Comparison of ENCODE assay signal across 15 mouse cellular contexts in genomic region chr12:26376541-26377323, GRCm38 (mm10).
"Had no signal": no experiment of that assay in that cellular context is flagged by ENCODE, and none has a peak within 500 bp of the region (broad histone marks: within the 10 kb centered on the region; RNA-seq: fewer than 3 reads in every experiment).

No protein-coding gene starts in this region.

- H3K4me3 ChIP-seq: kidney, embryonic 15.5 days; megakaryocyte, embryonic 14.5 days had no signal

- ATAC-seq: liver, postnatal 0 days had no signal

- H3K4me1 ChIP-seq: kidney, embryonic 15.5 days had no signal

- H3K27ac ChIP-seq: kidney, embryonic 15.5 days; liver, embryonic 14.5 days; macrophage had no signal

- H3K27me3 ChIP-seq: kidney, embryonic 15.5 days; megakaryocyte, embryonic 14.5 days had no signal

- H3K9me3 ChIP-seq: kidney, embryonic 15.5 days; megakaryocyte, embryonic 14.5 days had no signal

- H3K4me2 ChIP-seq: kidney, embryonic 15.5 days; midbrain, embryonic 11.5 days had no signal

- DNase-seq: kidney, adult 11 months; kidney, adult 8-10 months; kidney, postnatal 10 days; kidney, postnatal 36 days; liver, postnatal 0 days; lung, postnatal 10 days; midbrain, embryonic 14.5 days; right cerebral cortex, postnatal 4 days; thymus, adult 18-20 months; thymus, postnatal 36 days had no signal

- H3K9ac ChIP-seq: kidney, embryonic 15.5 days; liver, embryonic 14.5 days; liver, postnatal 0 days had no signal
